Mouse (Mus musculus): ENCODE measurements around the gene Evi5l. TPM values are rescaled to one million over a fixed set of nuclear protein-coding genes. Genes with fewer than 3 reads are reported as not detected.

The Evi5l gene
- polyA plus RNA-seq, 1 experiment from 2014 or later: 12.5 TPM

GRCm38 (mm10) chr8:4192807-4193587 is 26.6 kb downstream of the Evi5l start:
- no peak overlapping the region for H3K9ac ChIP-seq (ENCODE audit: low read depth, low read length)
- ATAC-seq (replicated peaks; ENCODE audit: low FRiP score) (peak; percentile 63), DNase-seq (ENCODE audit: low spot score) (peak; percentile 75)
- no peak overlapping the region for H3K4me3 ChIP-seq (ENCODE audit: low read depth, low read length)
- H3K27me3 ChIP-seq (replicated peaks; ENCODE audit: control insufficient read depth, insufficient read depth, low read length): no peaks in the 10 kb centered on the region
- H3K36me3 ChIP-seq (ENCODE audit: control insufficient read depth, insufficient read depth, low read length): no peaks in the 10 kb centered on the region
- 11% methylated on average over 18 of the region's 18 CpGs for WGBS
- no peak overlapping the region for H3K27ac ChIP-seq (ENCODE audit: low read depth, low read length)
- peaks cover 3% of the 10 kb centered on the region for H3K4me1 ChIP-seq (replicated peaks; ENCODE audit: control insufficient read depth, insufficient read depth, low read length)
- peak overlapping the region; percentile 36 for H3K4me2 ChIP-seq
- H3K9me3 ChIP-seq (ENCODE audit: control insufficient read depth, low read length): no peaks in the 10 kb centered on the region

- H3K4me3 ChIP-seq (ENCODE audit: low read depth, low read length): no peak overlapping the region
- ATAC-seq (replicated peaks; ENCODE audit: low FRiP score) (no peak), DNase-seq (ENCODE audit: low spot score) (no peak)
- 50% methylated on average over 7 of the region's 7 CpGs for WGBS
- no peaks in the 10 kb centered on the region for H3K9me3 ChIP-seq (ENCODE audit: control insufficient read depth, low read length)
- peaks cover 3% of the 10 kb centered on the region for H3K4me1 ChIP-seq (replicated peaks; ENCODE audit: control insufficient read depth, insufficient read depth, low read length)
- peak overlapping the region; percentile 36 for H3K4me2 ChIP-seq
- no peak overlapping the region for H3K27ac ChIP-seq (ENCODE audit: low read depth, low read length)
- H3K27me3 ChIP-seq (replicated peaks; ENCODE audit: control insufficient read depth, insufficient read depth, low read length): no peaks in the 10 kb centered on the region
- H3K9ac ChIP-seq (ENCODE audit: low read depth, low read length): no peak overlapping the region
- no peaks in the 10 kb centered on the region for H3K36me3 ChIP-seq (ENCODE audit: control insufficient read depth, insufficient read depth, low read length)
Measured at GRCm38 (mm10) chr8:4193588-4193894, 27.2 kb downstream of the Evi5l start.

- 48% methylated on average over 2 of the region's 2 CpGs for WGBS
Measured at GRCm38 (mm10) chr8:4201321-4201720, 35.0 kb downstream of the Evi5l start.

GRCm38 (mm10) chr8:4205246-4206123 is 39.1 kb downstream of the Evi5l start:
- H3K36me3 ChIP-seq (ENCODE audit: control insufficient read depth, insufficient read depth, low read length): no peaks in the 10 kb centered on the region
- no peak overlapping the region for H3K27ac ChIP-seq (ENCODE audit: low read depth, low read length)
- DNase-seq (ENCODE audit: low spot score) (peak; percentile 51), ATAC-seq (replicated peaks; ENCODE audit: low FRiP score) (peak; percentile 5; the same call in 1 of the 2 replicates)
- 0 out of 2 replicates have a peak overlapping the region, but pooled peaks have one; percentile 0 for H3K4me3 ChIP-seq (ENCODE audit: low read depth, low read length)
- no peak overlapping the region for H3K9ac ChIP-seq (ENCODE audit: low read depth, low read length)
- no peaks in the 10 kb centered on the region for H3K9me3 ChIP-seq (ENCODE audit: control insufficient read depth, low read length)
- peak overlapping the region; percentile 30 for H3K4me2 ChIP-seq
- WGBS: 14% methylated on average over 38 of the region's 38 CpGs
- peaks cover 3% of the 10 kb centered on the region; the same call in 1 of the 2 replicates for H3K4me1 ChIP-seq (replicated peaks; ENCODE audit: control insufficient read depth, insufficient read depth, low read length)
- H3K27me3 ChIP-seq (replicated peaks; ENCODE audit: control insufficient read depth, insufficient read depth, low read length): peaks cover 32% of the 10 kb centered on the region

More at GRCm38 (mm10) chr8:4201321-4201720, 35.0 kb downstream of the Evi5l start:
- Histone ChIP-seq H3K4me1 (replicated peaks; ENCODE audit: control insufficient read depth, insufficient read depth, low read length) (peaks cover under 1% of the 10 kb centered on the region; the same call in 1 of the 2 replicates), H3K27ac (ENCODE audit: low read depth, low read length) (no peak overlapping the region), H3K4me3 (ENCODE audit: low read depth, low read length) (no peak overlapping the region), H3K27me3 (replicated peaks; ENCODE audit: control insufficient read depth, insufficient read depth, low read length) (peaks cover 24% of the 10 kb centered on the region), H3K36me3 (ENCODE audit: control insufficient read depth, insufficient read depth, low read length) (no peaks in the 10 kb centered on the region), H3K9me3 (ENCODE audit: control insufficient read depth, low read length) (no peaks in the 10 kb centered on the region), H3K9ac (ENCODE audit: low read depth, low read length) (no peak overlapping the region), H3K4me2 (no peak overlapping the region)
- ATAC-seq (replicated peaks; ENCODE audit: low FRiP score) (no peak), DNase-seq (ENCODE audit: low spot score) (no peak)

- H3K27ac ChIP-seq (ENCODE audit: low read depth, low read length): no peak overlapping the region
- H3K4me3 ChIP-seq (ENCODE audit: low read depth, low read length): 0 out of 2 replicates have a peak overlapping the region, but pooled peaks have one; percentile 0
- 11% methylated on average over 44 of the region's 44 CpGs for WGBS
- DNase-seq (ENCODE audit: low spot score): no peak
- H3K27me3 ChIP-seq (replicated peaks; ENCODE audit: control insufficient read depth, insufficient read depth, low read length): peaks cover 32% of the 10 kb centered on the region
- H3K36me3 ChIP-seq (ENCODE audit: control insufficient read depth, insufficient read depth, low read length): no peaks in the 10 kb centered on the region
- H3K9ac ChIP-seq (ENCODE audit: low read depth, low read length): no peak overlapping the region
- peaks cover 3% of the 10 kb centered on the region; the same call in 1 of the 2 replicates for H3K4me1 ChIP-seq (replicated peaks; ENCODE audit: control insufficient read depth, insufficient read depth, low read length)
- H3K9me3 ChIP-seq (ENCODE audit: control insufficient read depth, low read length): no peaks in the 10 kb centered on the region
- peak; percentile 64 for ATAC-seq (replicated peaks; ENCODE audit: low FRiP score)
- peak overlapping the region; percentile 30 for H3K4me2 ChIP-seq
Measured at GRCm38 (mm10) chr8:4206182-4207015, 40.0 kb downstream of the Evi5l start.

- Histone ChIP-seq H3K27me3 (replicated peaks; ENCODE audit: control insufficient read depth, insufficient read depth, low read length) (peaks cover 32% of the 10 kb centered on the region), H3K4me3 (ENCODE audit: low read depth, low read length) (no peak overlapping the region), H3K9me3 (ENCODE audit: control insufficient read depth, low read length) (no peaks in the 10 kb centered on the region), H3K4me1 (replicated peaks; ENCODE audit: control insufficient read depth, insufficient read depth, low read length) (peaks cover 3% of the 10 kb centered on the region; the same call in 1 of the 2 replicates), H3K27ac (ENCODE audit: low read depth, low read length) (no peak overlapping the region), H3K4me2 (no peak overlapping the region), H3K36me3 (ENCODE audit: control insufficient read depth, insufficient read depth, low read length) (no peaks in the 10 kb centered on the region), H3K9ac (ENCODE audit: low read depth, low read length) (no peak overlapping the region)
- no peak for DNase-seq (ENCODE audit: low spot score)
- no peak for ATAC-seq (replicated peaks; ENCODE audit: low FRiP score)
- 66% methylated on average over 2 of the region's 2 CpGs for WGBS
Measured at GRCm38 (mm10) chr8:4207016-4207350, 40.6 kb downstream of the Evi5l start.

- no peak overlapping the region for H3K4me2 ChIP-seq
- no peaks in the 10 kb centered on the region for H3K9me3 ChIP-seq (ENCODE audit: control insufficient read depth, low read length)
- ATAC-seq (replicated peaks; ENCODE audit: low FRiP score) (no peak), DNase-seq (ENCODE audit: low spot score) (no peak)
- peaks cover 25% of the 10 kb centered on the region for H3K4me1 ChIP-seq (replicated peaks; ENCODE audit: control insufficient read depth, insufficient read depth, low read length)
- H3K4me3 ChIP-seq (ENCODE audit: low read depth, low read length): no peak overlapping the region
- 74% methylated on average over 6 of the region's 6 CpGs for WGBS
- peaks cover 38% of the 10 kb centered on the region for H3K27me3 ChIP-seq (replicated peaks; ENCODE audit: control insufficient read depth, insufficient read depth, low read length)
- H3K27ac ChIP-seq (ENCODE audit: low read depth, low read length): no peak overlapping the region
- no peak overlapping the region for H3K9ac ChIP-seq (ENCODE audit: low read depth, low read length)
- H3K36me3 ChIP-seq (ENCODE audit: control insufficient read depth, insufficient read depth, low read length): no peaks in the 10 kb centered on the region
Measured at GRCm38 (mm10) chr8:4211097-4211496, 44.7 kb downstream of the Evi5l start.

GRCm38 (mm10) chr8:4212809-4213209 is 46.4 kb downstream of the Evi5l start:
- DNase-seq (ENCODE audit: low spot score) (peak; percentile 40), ATAC-seq (replicated peaks; ENCODE audit: low FRiP score) (peak; percentile 22; the same call in 1 of the 2 replicates)
- peaks cover 21% of the 10 kb centered on the region for H3K4me1 ChIP-seq (replicated peaks; ENCODE audit: control insufficient read depth, insufficient read depth, low read length)
- peak overlapping the region; percentile 83 for H3K4me2 ChIP-seq
- no peaks in the 10 kb centered on the region for H3K9me3 ChIP-seq (ENCODE audit: control insufficient read depth, low read length)
- whole genome bisulfite sequencing: 1% methylated on average over 25 of the region's 25 CpGs
- no peaks in the 10 kb centered on the region for H3K36me3 ChIP-seq (ENCODE audit: control insufficient read depth, insufficient read depth, low read length)
- peak overlapping the region; percentile 46 for H3K4me3 ChIP-seq (ENCODE audit: low read depth, low read length)
- H3K27me3 ChIP-seq (replicated peaks; ENCODE audit: control insufficient read depth, insufficient read depth, low read length): peaks cover 45% of the 10 kb centered on the region
- H3K9ac ChIP-seq (ENCODE audit: low read depth, low read length): peak overlapping the region; percentile 43; the same call in 1 of the 2 replicates
- H3K27ac ChIP-seq (ENCODE audit: low read depth, low read length): no peak overlapping the region

Data from liver, embryonic 11.5 days (tissue).